Mouse (Mus musculus) forebrain, embryonic 11.5 days (tissue): ENCODE results near the gene Hmgn2. TPM values are rescaled to one million over a fixed set of nuclear protein-coding genes. Genes with fewer than 3 reads are reported as not detected.
A peak's percentile ranks its signal among the peaks of the same experiment; 100 is the strongest.

Experiments
- ATAC-seq: fragments of 200-750 bp; cut with Nextera tagmentation; replicated peaks from 2 replicates; pipeline ENCODE4 v1.8.0; 2017; ENCODE audit warnings: moderate TSS enrichment; ENCODE audit not compliant: low FRiP score
- DNase-seq: peaks from one replicate; pipeline ENCODE4 v3.0.0-alpha.2; 2017; ENCODE audit warnings: low spot score
- H3K27ac ChIP-seq: fragments of 300-500 bp; sonication (generic); 2 replicates; pipeline ENCODE4 v1.5.1; 2014; ENCODE audit warnings: low read depth, low read length
- H3K27me3 ChIP-seq: fragments of 300-500 bp; sonication (generic); 2 replicates; pipeline ENCODE4 v1.6.1; 2014; ENCODE audit warnings: mild to moderate bottlenecking, low read length, mixed read lengths; ENCODE audit not compliant: control insufficient read depth, insufficient read depth
- H3K36me3 ChIP-seq: fragments of 300-500 bp; sonication (generic); 2 replicates; pipeline ENCODE4 v1.6.1; 2014; ENCODE audit warnings: mild to moderate bottlenecking, low read length, moderate library complexity, mixed read lengths; ENCODE audit not compliant: control insufficient read depth, insufficient read depth
- H3K4me1 ChIP-seq: fragments of 300-500 bp; sonication (generic); replicated peaks from 2 replicates; pipeline ENCODE4 v1.6.1; 2014; ENCODE audit warnings: low read length, mixed read lengths; ENCODE audit not compliant: control insufficient read depth, insufficient read depth
- H3K4me2 ChIP-seq: fragments of 300-500 bp; sonication (generic); 2 replicates; pipeline ENCODE4 v1.6.1; 2014; ENCODE audit warnings: low read depth, mild to moderate bottlenecking, low read length, moderate library complexity, mixed read lengths; ENCODE audit not compliant: severe bottlenecking
- H3K4me3 ChIP-seq: fragments of 300-500 bp; sonication (generic); 2 replicates; pipeline ENCODE4 v1.5.1; 2014; ENCODE audit warnings: low read depth, low read length
- H3K9ac ChIP-seq: fragments of 300-500 bp; sonication (generic); 2 replicates; pipeline ENCODE4 v1.6.1; 2014; ENCODE audit warnings: low read length
- H3K9me3 ChIP-seq: fragments of 300-500 bp; sonication (generic); 2 replicates; pipeline ENCODE4 v1.6.1; 2016; ENCODE audit warnings: low read length, mixed read lengths; ENCODE audit not compliant: control insufficient read depth
- WGBS: fragments of 180-500 bp; shearing (Covaris S2); extraction: QIAGEN DNeasy Blood & Tissue Kit; methylation state at CpG from one replicate; pipeline ENCODE4 v1.1.7; 2014; 5-methylcytosine and 5-hydroxymethylcytosine counted together
- polyA plus RNA-seq: library from polyadenylated mRNA; unstranded; fragments of >200 nt; fragmentation: Nextera tagmentation; extraction: Ambion mirVana; gene quantifications from 2 replicates; pipeline ENCODE4 v1.2.1, GENCODE M21; 2014

Hmgn2 gene
- polyA plus RNA-seq, 1 experiment from 2014 or later = 4,469 TPM

DNA sequence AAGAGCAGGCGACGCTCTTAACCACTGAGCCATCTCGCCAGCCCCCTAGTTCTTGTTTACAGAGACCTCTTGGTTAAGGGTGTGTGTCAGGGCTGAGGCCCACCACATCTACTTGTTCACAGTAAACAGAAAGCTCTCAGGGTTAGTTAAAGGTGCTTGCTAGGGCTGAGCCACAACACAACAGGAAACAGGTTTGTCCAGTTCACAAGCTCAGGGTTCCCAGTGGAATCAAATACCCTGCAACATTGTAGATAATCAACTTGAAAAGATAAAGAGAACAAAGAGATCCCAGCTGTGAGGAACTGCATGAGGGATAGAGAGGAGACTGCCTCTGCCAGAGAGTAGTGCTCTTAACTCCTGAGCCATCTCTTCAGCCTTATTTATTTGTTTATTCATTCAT lies 38.4 kb upstream of the Hmgn2 start:
- H3K27me3 ChIP-seq = no peaks in the 10 kb centered on the region
- H3K36me3 ChIP-seq = no peaks in the 10 kb centered on the region
- 89% methylated on average over 3 of the region's 3 CpGs for WGBS
- H3K4me2 ChIP-seq = no peak overlapping the region
- DNase-seq (no peak), ATAC-seq (no peak)
- no peak overlapping the region for H3K4me3 ChIP-seq
- peaks cover 31% of the 10 kb centered on the region for H3K4me1 ChIP-seq
- no peaks in the 10 kb centered on the region for H3K9me3 ChIP-seq
- H3K27ac ChIP-seq = no peak overlapping the region
- H3K9ac ChIP-seq = no peak overlapping the region

- no peak overlapping the region for H3K4me3 ChIP-seq
- no peaks in the 10 kb centered on the region for H3K27me3 ChIP-seq
- H3K9ac ChIP-seq = no peak overlapping the region
- no peaks in the 10 kb centered on the region for H3K9me3 ChIP-seq
- 72% methylated on average over 12 of the region's 12 CpGs for WGBS
- DNase-seq (no peak), ATAC-seq (no peak)
- H3K4me1 ChIP-seq = peaks cover 24% of the 10 kb centered on the region
- peak overlapping the region; percentile 4; the same call in 1 of the 2 replicates for H3K27ac ChIP-seq
- no peaks in the 10 kb centered on the region for H3K36me3 ChIP-seq
- H3K4me2 ChIP-seq = no peak overlapping the region
Observed at GRCm38 (mm10) chr4:134005581-134006358, 37.3 kb upstream of the Hmgn2 start.

GRCm38 (mm10) chr4:134002903-134003302 lies 34.5 kb upstream of the Hmgn2 start:
- H3K9ac ChIP-seq = no peak overlapping the region

DNA sequence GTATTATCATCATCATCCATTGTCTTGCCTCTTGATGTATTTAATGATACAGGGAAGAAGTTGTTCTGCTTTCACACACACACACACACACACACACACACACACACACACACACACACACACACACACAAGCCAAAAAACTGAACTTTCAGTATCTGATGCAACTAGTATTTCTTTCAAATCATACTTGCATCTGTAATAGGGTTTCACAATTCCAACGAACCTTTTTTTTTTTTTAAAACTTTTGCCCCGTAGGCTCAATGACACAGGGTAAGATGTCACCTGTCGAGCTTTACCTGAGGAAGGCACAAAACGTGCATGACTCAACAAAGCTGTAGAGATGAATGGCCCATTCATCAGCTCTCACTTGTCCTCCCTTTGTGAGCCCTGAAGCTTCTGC lies 33.8 kb upstream of the Hmgn2 start:
- 22% methylated on average over 4 of the region's 4 CpGs for WGBS
- Histone ChIP-seq H3K9me3 (no peaks in the 10 kb centered on the region), H3K36me3 (no peaks in the 10 kb centered on the region), H3K27ac (peak overlapping the region; percentile 61; the same call in 1 of the 2 replicates), H3K4me3 (no peak overlapping the region), H3K4me2 (no peak overlapping the region), H3K9ac (no peak overlapping the region), H3K4me1 (peaks cover 27% of the 10 kb centered on the region), H3K27me3 (no peaks in the 10 kb centered on the region)
- ATAC-seq (no peak), DNase-seq (no peak)

More at GRCm38 (mm10) chr4:134002903-134003302, 34.5 kb upstream of the Hmgn2 start:
- Histone ChIP-seq H3K27ac (peak overlapping the region; percentile 89), H3K9me3 (no peaks in the 10 kb centered on the region), H3K4me3 (no peak overlapping the region), H3K27me3 (no peaks in the 10 kb centered on the region), H3K4me1 (peaks cover 27% of the 10 kb centered on the region), H3K4me2 (0 out of 2 replicates have a peak overlapping the region, but pooled peaks have one; percentile 5), H3K36me3 (no peaks in the 10 kb centered on the region)
- ATAC-seq (peak; percentile 83), DNase-seq (peak; percentile 84)
- 11% methylated on average over 5 of the region's 5 CpGs for WGBS

- no peak overlapping the region for H3K4me2 ChIP-seq
- no peaks in the 10 kb centered on the region for H3K9me3 ChIP-seq
- H3K27me3 ChIP-seq = no peaks in the 10 kb centered on the region
- no peak overlapping the region for H3K9ac ChIP-seq
- H3K36me3 ChIP-seq = no peaks in the 10 kb centered on the region
- 45% methylated on average over 10 of the region's 10 CpGs for WGBS
- H3K4me3 ChIP-seq = no peak overlapping the region
- DNase-seq (no peak), ATAC-seq (no peak)
- peaks cover 27% of the 10 kb centered on the region for H3K4me1 ChIP-seq
- H3K27ac ChIP-seq = no peak overlapping the region
Observed at GRCm38 (mm10) chr4:134001710-134002109, 33.3 kb upstream of the Hmgn2 start.

DNA sequence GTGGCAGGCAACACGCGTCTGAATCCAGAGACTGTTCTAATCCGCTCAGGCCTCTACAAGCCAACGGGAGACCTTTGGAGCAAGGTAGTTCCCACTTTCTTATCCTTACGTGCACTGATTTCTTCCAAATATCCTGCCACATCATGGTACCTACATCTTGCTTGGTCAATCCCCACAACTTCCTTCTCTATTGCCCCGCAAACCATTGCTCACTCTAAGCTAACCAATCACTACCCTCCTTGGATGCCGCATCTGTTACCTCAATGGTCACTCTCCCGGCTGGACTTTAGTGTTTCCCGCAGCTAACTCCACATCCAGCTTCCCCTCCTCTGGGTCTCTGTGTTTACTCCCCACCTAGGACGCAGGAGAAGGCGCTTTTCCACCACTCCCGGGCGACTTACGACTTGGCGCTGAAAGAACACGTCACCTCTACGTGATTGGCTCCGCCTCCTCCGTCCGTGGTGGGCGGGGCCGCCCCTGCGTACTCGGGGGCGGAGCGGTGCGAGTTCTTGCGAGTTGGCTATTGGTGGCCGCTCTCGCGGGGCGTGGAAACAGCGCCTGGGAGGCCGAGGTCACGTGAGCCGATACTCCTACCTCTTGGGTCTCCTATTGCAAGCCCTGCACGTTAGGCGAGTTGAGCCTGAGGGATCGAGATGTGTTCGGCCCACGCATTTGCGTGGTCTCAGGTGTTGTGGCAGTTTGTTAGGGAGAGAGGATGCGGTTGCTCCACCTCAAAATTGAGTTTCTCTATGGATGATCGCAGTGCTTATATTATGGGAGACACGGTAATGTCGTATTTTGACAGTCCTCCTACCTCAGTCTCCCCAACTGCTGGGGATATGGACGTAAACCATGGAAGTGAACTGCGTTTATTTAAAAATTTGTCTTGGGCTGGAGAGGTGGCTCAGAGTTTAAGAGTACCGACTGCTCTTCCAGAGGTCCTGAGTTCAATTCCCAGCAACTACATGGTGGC lies 32.3 kb upstream of the Hmgn2 start, which contains the start of gene Dhdds:
Dhdds (minus strand) TSS at position 453 of the 973 bp plus-strand sequence.
- peaks cover 25% of the 10 kb centered on the region for H3K4me1 ChIP-seq
- WGBS = under 1% methylated on average over 49 of the region's 49 CpGs
- ATAC-seq = peak; percentile 90

DNA sequence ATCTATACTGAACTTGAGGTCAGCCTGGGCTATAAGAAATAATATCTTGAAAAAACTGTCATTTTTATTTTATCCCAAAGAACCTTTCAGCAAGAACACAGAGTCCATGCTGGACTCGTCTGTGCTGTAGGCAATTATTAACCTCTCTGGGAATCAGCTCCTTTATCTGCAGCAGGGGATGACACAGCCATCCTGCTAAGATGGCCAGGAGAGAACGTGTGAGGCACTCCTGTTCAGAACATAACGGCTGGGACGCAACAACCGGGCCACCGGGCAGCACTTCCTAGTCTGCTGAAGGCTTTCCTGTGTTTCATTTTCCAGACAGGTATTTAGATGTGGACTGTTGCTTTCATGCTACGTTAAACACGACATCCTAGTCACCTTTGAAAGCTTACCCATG lies 26.2 kb upstream of the Hmgn2 start:
- H3K36me3 ChIP-seq = peaks cover 4% of the 10 kb centered on the region; the same call in 1 of the 2 replicates

More for the DNA sequence above, 32.3 kb upstream of the Hmgn2 start, which contains the start of gene Dhdds:
- peak within 1 kb of the TSS; percentile 89 for H3K4me2 ChIP-seq
- peak; percentile 99 for DNase-seq
- no peaks in the 10 kb centered on the region for H3K27me3 ChIP-seq
- peak within 1 kb of the TSS; percentile 69 for H3K4me3 ChIP-seq
- H3K36me3 ChIP-seq = no peaks in the 10 kb centered on the region
- no peak within 1 kb of the TSS for H3K27ac ChIP-seq
- H3K9ac ChIP-seq = peak within 1 kb of the TSS; percentile 64
- no peaks in the 10 kb centered on the region for H3K9me3 ChIP-seq

DNA sequence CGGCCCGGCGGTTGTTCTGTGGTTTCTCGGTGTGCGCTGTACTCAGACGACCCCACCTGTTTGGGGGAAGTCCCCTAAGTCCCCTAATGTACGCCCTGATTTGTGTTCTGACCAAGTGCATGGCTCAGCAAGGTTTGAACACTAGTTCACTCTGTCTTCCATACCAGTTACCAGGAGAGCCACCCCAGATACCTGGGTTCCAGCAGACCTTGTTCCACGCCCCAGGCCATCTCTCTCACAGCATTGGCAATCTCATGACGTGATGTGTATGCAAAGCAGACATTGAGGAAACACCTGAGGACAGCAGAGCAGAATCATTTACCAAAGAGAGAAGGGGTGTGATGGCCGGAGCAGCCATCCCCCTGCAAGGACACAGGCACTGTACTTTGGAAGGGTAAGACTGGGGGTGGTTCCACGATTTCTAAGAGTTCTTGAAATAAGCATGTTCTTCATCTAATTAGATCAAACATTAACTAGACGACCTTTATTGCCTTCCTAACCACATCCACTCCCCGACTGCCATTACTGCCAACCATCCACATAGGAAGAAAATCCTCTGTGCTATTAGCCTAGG lies 22.7 kb upstream of the Hmgn2 start:
- Histone ChIP-seq H3K9me3 (no peaks in the 10 kb centered on the region), H3K9ac (no peak overlapping the region), H3K4me2 (no peak overlapping the region), H3K4me1 (no peaks in the 10 kb centered on the region), H3K27ac (no peak overlapping the region), H3K4me3 (no peak overlapping the region), H3K27me3 (no peaks in the 10 kb centered on the region), H3K36me3 (peaks cover 4% of the 10 kb centered on the region; the same call in 1 of the 2 replicates)
- ATAC-seq (no peak), DNase-seq (no peak)
- WGBS = 88% methylated on average over 13 of the region's 13 CpGs

More for the DNA sequence above, 26.2 kb upstream of the Hmgn2 start:
- 90% methylated on average over 8 of the region's 8 CpGs for WGBS
- Histone ChIP-seq H3K9ac (no peak overlapping the region), H3K27me3 (no peaks in the 10 kb centered on the region), H3K9me3 (no peaks in the 10 kb centered on the region), H3K4me2 (no peak overlapping the region), H3K4me3 (no peak overlapping the region), H3K27ac (no peak overlapping the region), H3K4me1 (no peaks in the 10 kb centered on the region)
- ATAC-seq (no peak), DNase-seq (no peak)
